Mouse (Mus musculus) erythroblast, embryonic 14.5 days (primary cell): Measurements from ENCODE around the gene Sorbs1. TPM values are rescaled to one million over a fixed set of nuclear protein-coding genes. Genes with fewer than 3 reads are reported as not detected.
A peak's percentile ranks its signal among the peaks of the same experiment; 100 is the strongest.

Experiments
- H3K27me3 ChIP-seq: 2 replicates; pipeline ENCODE4 v1.6.1; 2012; ENCODE audit warnings: inconsistent platforms; ENCODE audit not compliant: control insufficient read depth
- H3K36me3 ChIP-seq: 2 replicates; pipeline ENCODE4 v1.6.1; 2012; ENCODE audit warnings: mild to moderate bottlenecking, inconsistent platforms; ENCODE audit not compliant: control insufficient read depth
- H3K4me1 ChIP-seq: 2 replicates; pipeline ENCODE4 v1.6.1; 2012; ENCODE audit warnings: inconsistent platforms; ENCODE audit not compliant: control insufficient read depth
- H3K4me3 ChIP-seq: replicated peaks from 2 replicates; pipeline ENCODE3; 2012; ENCODE audit warnings: moderate library complexity, mild to moderate bottlenecking, inconsistent platforms
- H3K9me3 ChIP-seq: 2 replicates; pipeline ENCODE4 v1.6.1; 2012; ENCODE audit warnings: low read length, inconsistent platforms, mixed read lengths; ENCODE audit not compliant: control insufficient read depth
- GATA1 ChIP-seq: IDR thresholded peaks from 2 replicates; pipeline ENCODE4 v1.6.1; 2012; ENCODE audit warnings: low read length, inconsistent platforms, mixed read lengths
- TAL1 ChIP-seq: IDR thresholded peaks from 3 replicates; pipeline ENCODE4 v1.6.1; 2012; ENCODE audit warnings: low read length, inconsistent platforms, mixed read lengths
- polyA plus RNA-seq: library from polyadenylated mRNA; stranded (reverse); fragments of >175 nt; gene quantifications from 2 replicates; pipeline ENCODE4 v1.2.3, GENCODE M21; 2012

Gene Sorbs1
- polyA plus RNA-seq, 1 experiment, result 2.4 TPM

DNA sequence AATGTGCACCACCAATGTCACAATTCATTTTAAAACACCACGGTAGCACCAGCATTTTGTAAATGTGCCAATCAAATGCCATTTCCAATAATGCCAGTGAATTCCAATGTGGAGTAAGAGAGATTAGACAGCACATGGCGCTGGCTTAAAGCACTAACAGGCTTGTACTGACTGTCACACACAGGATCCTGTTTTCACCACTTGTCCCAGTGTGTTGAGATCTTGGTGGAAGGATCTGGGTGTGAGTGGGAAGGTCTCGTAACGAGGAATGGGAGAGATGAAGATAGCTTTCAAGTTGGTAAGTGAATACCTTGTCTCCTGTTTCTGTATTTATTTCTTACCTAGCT lies 215.8 kb downstream of the Sorbs1 start:
- H3K4me1 ChIP-seq, result peaks cover 55% of the 10 kb centered on the region

DNA sequence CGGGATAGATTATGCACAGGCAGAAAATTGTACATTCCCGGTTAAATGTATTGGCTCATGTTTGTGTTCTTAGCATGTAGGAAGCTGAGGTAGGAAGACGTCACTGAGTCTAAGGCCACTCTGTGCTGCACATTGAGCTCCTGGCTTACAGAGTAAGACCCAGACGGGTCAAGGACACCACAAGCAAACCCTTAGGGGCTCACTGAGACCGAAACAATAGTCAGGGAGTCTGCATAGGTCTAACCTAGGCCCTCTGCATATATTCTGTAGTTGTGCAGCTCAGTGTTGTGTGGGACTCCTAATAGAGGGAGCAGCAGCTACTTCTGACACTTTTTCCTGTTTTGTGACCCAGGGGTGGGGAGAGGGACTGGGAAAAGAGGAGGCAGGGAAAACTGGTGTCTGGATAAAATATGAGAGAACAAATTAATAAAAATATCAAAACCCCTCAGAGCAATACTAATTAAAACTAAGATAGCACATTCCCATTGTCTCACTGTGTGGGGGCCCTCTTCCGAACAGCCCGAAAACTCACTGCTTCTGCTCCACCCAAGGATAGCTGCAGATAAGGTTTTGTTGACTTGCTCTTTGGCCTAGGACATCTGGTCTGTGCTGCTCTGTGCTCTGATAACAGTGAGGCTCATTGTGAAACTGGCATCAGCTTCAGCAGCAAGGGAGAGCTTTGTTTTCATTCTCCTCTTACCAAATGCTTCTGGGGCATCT lies 216.3 kb downstream of the Sorbs1 start:
- H3K4me3 ChIP-seq, result peak overlapping the region; percentile 3
- H3K27me3 ChIP-seq, result no peaks in the 10 kb centered on the region
- no peaks in the 10 kb centered on the region for H3K9me3 ChIP-seq
- peaks cover 57% of the 10 kb centered on the region for H3K36me3 ChIP-seq
- TF ChIP-seq TAL1 (peak; percentile 54), GATA1 (peak; percentile 62)
- H3K4me1 ChIP-seq, result peaks cover 55% of the 10 kb centered on the region

More for the DNA sequence above, 215.8 kb downstream of the Sorbs1 start:
- Histone ChIP-seq H3K36me3 (peaks cover 59% of the 10 kb centered on the region), H3K9me3 (no peaks in the 10 kb centered on the region), H3K4me3 (peak overlapping the region; percentile 35), H3K27me3 (no peaks in the 10 kb centered on the region)
- TF ChIP-seq GATA1 (no peak), TAL1 (no peak)

- Histone ChIP-seq H3K9me3 (no peaks in the 10 kb centered on the region), H3K36me3 (peaks cover 32% of the 10 kb centered on the region), H3K4me3 (no peak overlapping the region), H3K27me3 (no peaks in the 10 kb centered on the region), H3K4me1 (peaks cover 47% of the 10 kb centered on the region)
- no peak for TF ChIP-seq GATA1
- TF ChIP-seq TAL1, result no peak
Observed at GRCm38 (mm10) chr19:40294231-40294630, 219.3 kb downstream of the Sorbs1 start.

GRCm38 (mm10) chr19:40293791-40294190 lies 219.8 kb downstream of the Sorbs1 start:
- TF ChIP-seq TAL1 (no peak), GATA1 (no peak)
- H3K4me3 ChIP-seq, result no peak overlapping the region
- no peaks in the 10 kb centered on the region for H3K9me3 ChIP-seq
- peaks cover 31% of the 10 kb centered on the region for H3K36me3 ChIP-seq
- peaks cover 44% of the 10 kb centered on the region for H3K4me1 ChIP-seq
- no peaks in the 10 kb centered on the region for H3K27me3 ChIP-seq

DNA sequence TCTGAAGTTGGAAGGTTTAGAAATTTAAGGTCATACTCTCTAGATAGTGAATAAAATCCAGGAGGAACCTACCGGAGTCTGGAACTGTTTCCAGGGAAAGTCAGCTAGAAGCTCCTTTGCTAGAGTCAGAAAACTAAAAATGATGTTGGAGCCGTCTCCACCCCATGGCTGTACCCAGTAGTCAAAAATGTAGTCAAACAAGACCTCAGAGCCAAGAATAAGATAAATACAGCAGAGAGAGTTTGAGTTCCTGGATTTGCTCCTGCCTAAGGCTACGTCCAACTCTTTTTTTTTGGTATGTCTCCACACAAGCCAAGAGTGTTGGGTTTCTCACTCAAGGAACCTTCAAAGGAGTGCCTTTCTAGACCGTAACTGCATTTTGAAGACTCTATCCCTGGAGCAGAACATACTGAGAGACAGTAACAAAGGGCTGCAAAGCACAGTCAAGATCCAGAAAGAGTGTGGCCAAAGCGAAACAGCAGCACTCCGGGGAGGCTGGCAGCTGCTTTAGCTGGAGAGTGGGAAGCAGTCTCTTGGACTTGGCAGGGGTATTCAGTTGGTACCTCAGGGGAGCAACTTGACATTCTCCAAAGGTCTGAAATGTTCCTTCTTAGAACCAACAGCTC lies 223.4 kb downstream of the Sorbs1 start:
- H3K4me1 ChIP-seq, result peaks cover 9% of the 10 kb centered on the region
- no peak for TF ChIP-seq GATA1
- H3K9me3 ChIP-seq, result no peaks in the 10 kb centered on the region
- no peak overlapping the region for H3K4me3 ChIP-seq
- H3K36me3 ChIP-seq, result peaks cover 14% of the 10 kb centered on the region
- no peaks in the 10 kb centered on the region; the same call in 1 of the 2 replicates for H3K27me3 ChIP-seq

DNA sequence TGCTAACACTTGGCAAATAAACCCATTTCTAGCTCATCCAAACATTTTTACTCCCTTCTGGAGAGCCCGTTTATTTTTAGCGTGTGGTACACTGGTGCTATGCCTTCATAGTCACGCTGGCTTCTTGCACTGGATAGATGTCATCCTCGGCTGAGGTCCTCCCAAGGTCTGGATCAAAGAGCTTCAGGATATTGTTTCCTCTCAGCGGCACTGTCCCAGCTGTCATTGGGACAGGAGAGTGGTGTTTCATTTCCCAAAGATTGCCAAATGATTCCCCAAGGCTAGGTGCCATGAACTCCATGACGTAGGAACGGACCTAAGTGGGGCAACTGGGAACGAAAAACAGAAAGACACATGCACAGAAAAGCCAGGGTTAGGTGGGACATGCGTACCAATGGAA lies 225.2 kb downstream of the Sorbs1 start:
- Histone ChIP-seq H3K9me3 (no peaks in the 10 kb centered on the region), H3K27me3 (no peaks in the 10 kb centered on the region; the same call in 1 of the 2 replicates), H3K4me1 (no peaks in the 10 kb centered on the region), H3K4me3 (no peak overlapping the region), H3K36me3 (no peaks in the 10 kb centered on the region; the same call in 1 of the 2 replicates)
- TF ChIP-seq GATA1 (no peak), TAL1 (no peak)

- H3K4me1 ChIP-seq, result no peaks in the 10 kb centered on the region
- H3K27me3 ChIP-seq, result no peaks in the 10 kb centered on the region; the same call in 1 of the 2 replicates
- H3K9me3 ChIP-seq, result peaks cover 3% of the 10 kb centered on the region; the same call in 1 of the 2 replicates
- H3K36me3 ChIP-seq, result no peaks in the 10 kb centered on the region
- no peak for TF ChIP-seq GATA1
- no peak for TF ChIP-seq TAL1
- no peak overlapping the region for H3K4me3 ChIP-seq
Observed at GRCm38 (mm10) chr19:40284704-40285103, 228.9 kb downstream of the Sorbs1 start.

GRCm38 (mm10) chr19:40283415-40283814 lies 230.2 kb downstream of the Sorbs1 start:
- no peak for TF ChIP-seq GATA1
- TF ChIP-seq TAL1, result no peak
- no peak overlapping the region for H3K4me3 ChIP-seq
- peaks cover 3% of the 10 kb centered on the region; the same call in 1 of the 2 replicates for H3K9me3 ChIP-seq
- no peaks in the 10 kb centered on the region; the same call in 1 of the 2 replicates for H3K27me3 ChIP-seq
- H3K4me1 ChIP-seq, result no peaks in the 10 kb centered on the region
- no peaks in the 10 kb centered on the region for H3K36me3 ChIP-seq

- Histone ChIP-seq H3K27me3 (peaks cover 2% of the 10 kb centered on the region; the same call in 1 of the 2 replicates), H3K4me3 (no peak overlapping the region), H3K9me3 (peaks cover 3% of the 10 kb centered on the region; the same call in 1 of the 2 replicates), H3K4me1 (no peaks in the 10 kb centered on the region), H3K36me3 (no peaks in the 10 kb centered on the region)
- no peak for TF ChIP-seq GATA1
- no peak for TF ChIP-seq TAL1
Observed at GRCm38 (mm10) chr19:40278372-40279023, 235.1 kb downstream of the Sorbs1 start.
